ENCODE assay signal across 10 mouse cellular contexts in the genomic region with DNA sequence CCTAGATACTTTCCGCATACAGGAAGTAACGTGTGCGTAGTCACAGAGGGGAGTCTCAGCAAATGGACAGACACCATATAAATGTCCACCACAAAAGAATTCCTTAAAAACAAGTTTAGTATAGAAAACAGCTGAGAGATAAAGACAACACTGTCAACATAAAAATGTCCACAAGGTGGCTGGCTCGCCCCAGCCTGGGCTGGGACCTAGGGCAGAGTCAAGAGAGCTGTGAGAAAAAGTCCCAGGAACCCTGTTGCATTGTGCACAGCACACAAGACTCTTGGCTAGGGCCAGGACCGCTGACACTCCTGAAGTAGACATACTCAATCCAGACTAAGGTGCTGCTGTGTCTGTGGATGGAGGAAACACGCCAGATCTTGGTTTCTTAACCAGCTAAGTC. TPM values are rescaled to one million over a fixed set of nuclear protein-coding genes. Genes with fewer than 3 reads are reported as not detected.
DNase-seq lines count a peak whose midpoint lies in the region; ATAC-seq and TF ChIP-seq lines count a peak whose summit lies in the region.
"Had no signal": no experiment of that assay in that cellular context is flagged by ENCODE, and none has a peak within 500 bp of the region (broad histone marks: within the 10 kb centered on the region; RNA-seq: fewer than 3 reads in every experiment).

No protein-coding gene starts in this region.

- no peaks in the 10 kb centered on the region for H3K9me3 ChIP-seq in liver, embryonic 12.5 days (replicated peaks)
- H3K9me3 ChIP-seq in hindbrain, embryonic 13.5 days, result no peaks in the 10 kb centered on the region
- no peaks in the 10 kb centered on the region for H3K9me3 ChIP-seq in liver, embryonic 14.5 days (ENCODE audit: control insufficient read depth, low read length)
- H3K9me3 ChIP-seq in stomach, embryonic 16.5 days (replicated peaks; ENCODE audit: control insufficient read depth, low read length), result no peaks in the 10 kb centered on the region
- H3K9me3 ChIP-seq: embryonic facial prominence, embryonic 15.5 days had no signal

- TF ChIP-seq POLR2A in bone marrow, adult 2 months (IDR thresholded peaks at IDR 0.05; ENCODE audit: borderline replicate concordance, control insufficient read depth, low read depth, low read length), result no peak

- peaks cover 12% of the 10 kb centered on the region for H3K36me3 ChIP-seq in liver, embryonic 12.5 days
- peaks cover 8% of the 10 kb centered on the region for H3K36me3 ChIP-seq in hindbrain, embryonic 13.5 days
- H3K36me3 ChIP-seq in liver, embryonic 14.5 days (replicated peaks; ENCODE audit: control insufficient read depth, insufficient read depth, low read depth), result no peaks in the 10 kb centered on the region
- H3K36me3 ChIP-seq in stomach, embryonic 16.5 days (ENCODE audit: control insufficient read depth, insufficient read depth, low read length), result no peaks in the 10 kb centered on the region

- H3K4me2 ChIP-seq in liver, embryonic 12.5 days, result no peak overlapping the region
- no peak overlapping the region for H3K4me2 ChIP-seq in hindbrain, embryonic 13.5 days
- no peak overlapping the region for H3K4me2 ChIP-seq in liver, embryonic 14.5 days (ENCODE audit: low read depth)
- H3K4me2 ChIP-seq in stomach, embryonic 16.5 days (ENCODE audit: low read depth, low read length), result no peak overlapping the region
- H3K4me2 ChIP-seq: embryonic facial prominence, embryonic 15.5 days had no signal

- DNase-seq in liver, result peak; percentile 9
- DNase-seq in liver, embryonic 14.5 days (ENCODE audit: low read depth in 3 of 3, low spot score in 3 of 3), result no peak
- no peak for DNase-seq in frontal cortex, postnatal 25 days (ENCODE audit: low spot score in 2 of 2)
- DNase-seq in frontal cortex, postnatal 14 days (ENCODE audit: low spot score in 2 of 2), result no peak

- no peaks in the 10 kb centered on the region for H3K27me3 ChIP-seq in liver, embryonic 12.5 days (replicated peaks)
- no peaks in the 10 kb centered on the region for H3K27me3 ChIP-seq in hindbrain, embryonic 13.5 days
- H3K27me3 ChIP-seq in liver, embryonic 14.5 days (ENCODE audit: control insufficient read depth, insufficient read depth, low read length), result no peaks in the 10 kb centered on the region
- no peaks in the 10 kb centered on the region for H3K27me3 ChIP-seq in stomach, embryonic 16.5 days (ENCODE audit: control insufficient read depth, insufficient read depth, low read length)
- H3K27me3 ChIP-seq: embryonic facial prominence, embryonic 15.5 days had no signal

- ATAC-seq in liver, embryonic 12.5 days, result no peak
- ATAC-seq in hindbrain, embryonic 13.5 days (ENCODE audit: low FRiP score), result peak; percentile 53
- ATAC-seq in liver, embryonic 14.5 days (ENCODE audit: insufficient read depth), result no peak
- peak; percentile 61; the same call in 1 of the 2 replicates for ATAC-seq in stomach, embryonic 16.5 days (ENCODE audit: insufficient read depth, low FRiP score)

- 0 out of 2 replicates have a peak, but pooled peaks have one; percentile 5 for TF ChIP-seq CTCF in bone marrow, adult 2 months (IDR thresholded peaks at IDR 0.05; ENCODE audit: control insufficient read depth, insufficient read depth, low read length)
- TF ChIP-seq CTCF in liver, embryonic 14.5 days (IDR thresholded peaks at IDR 0.05; ENCODE audit: low read depth), result peak; percentile 46

- TF ChIP-seq EP300 in liver, embryonic 14.5 days (IDR thresholded peaks at IDR 0.05; ENCODE audit: low read depth), result no peak

- no peak overlapping the region for H3K4me3 ChIP-seq in liver, embryonic 12.5 days
- no peak overlapping the region for H3K4me3 ChIP-seq in bone marrow, adult 2 months (replicated peaks; ENCODE audit: control insufficient read depth, low read depth, low read length)
- no peak overlapping the region for H3K4me3 ChIP-seq in hindbrain, embryonic 13.5 days
- no peak overlapping the region for H3K4me3 ChIP-seq in liver, embryonic 14.5 days (ENCODE audit: insufficient read depth in 1 of 2, low read depth in 2 of 2, low read length in 2 of 2)
- no peak overlapping the region for H3K4me3 ChIP-seq in stomach, embryonic 16.5 days (replicated peaks; ENCODE audit: low read length)
- H3K4me3 ChIP-seq: embryonic facial prominence, embryonic 15.5 days had no signal

- no peaks in the 10 kb centered on the region for H3K4me1 ChIP-seq in liver, embryonic 12.5 days
- H3K4me1 ChIP-seq in bone marrow, adult 2 months (ENCODE audit: control insufficient read depth, insufficient read depth, low read length), result peaks cover 1% of the 10 kb centered on the region
- H3K4me1 ChIP-seq in hindbrain, embryonic 13.5 days (replicated peaks), result no peaks in the 10 kb centered on the region
- no peaks in the 10 kb centered on the region for H3K4me1 ChIP-seq in liver, embryonic 14.5 days (replicated peaks; ENCODE audit: control insufficient read depth in 2 of 2, insufficient read depth in 2 of 2, low read length in 1 of 2)
- no peaks in the 10 kb centered on the region for H3K4me1 ChIP-seq in stomach, embryonic 16.5 days (ENCODE audit: control insufficient read depth, insufficient read depth, low read length)
- H3K4me1 ChIP-seq: embryonic facial prominence, embryonic 15.5 days had no signal

- no peak overlapping the region for H3K9ac ChIP-seq in liver, embryonic 12.5 days
- no peak overlapping the region for H3K9ac ChIP-seq in hindbrain, embryonic 13.5 days
- H3K9ac ChIP-seq in liver, embryonic 14.5 days (replicated peaks), result no peak overlapping the region
- H3K9ac ChIP-seq in stomach, embryonic 16.5 days (ENCODE audit: low read length), result no peak overlapping the region
- H3K9ac ChIP-seq: embryonic facial prominence, embryonic 15.5 days had no signal

- no peak overlapping the region for H3K27ac ChIP-seq in liver, embryonic 12.5 days
- H3K27ac ChIP-seq in bone marrow, adult 2 months (ENCODE audit: control insufficient read depth, insufficient read depth, low read depth, low read length, poor library complexity), result no peak overlapping the region
- H3K27ac ChIP-seq in hindbrain, embryonic 13.5 days, result no peak overlapping the region
- no peak overlapping the region for H3K27ac ChIP-seq in liver, embryonic 14.5 days
- no peak overlapping the region for H3K27ac ChIP-seq in stomach, embryonic 16.5 days (ENCODE audit: low read length)
- H3K27ac ChIP-seq: embryonic facial prominence, embryonic 15.5 days; macrophage had no signal

- 83% methylated on average over 6 of the region's 6 CpGs for WGBS in liver, embryonic 12.5 days (ENCODE audit: insufficient replicate concordance)
- WGBS in bone marrow, adult 2 months, result 83% methylated on average over 6 of the region's 6 CpGs
- WGBS in hindbrain, embryonic 13.5 days, result 80% methylated on average over 6 of the region's 6 CpGs
- WGBS in liver, embryonic 14.5 days (ENCODE audit: insufficient replicate concordance), result 77% methylated on average over 6 of the region's 6 CpGs
- WGBS in stomach, embryonic 16.5 days, result 75% methylated on average over 6 of the region's 6 CpGs

RNA-seq across cellular contexts. Expression of gene Cckar, which starts 49.6 kb away (rescaled TPM):
- 0.08 and 0.12 TPM in 2 replicates for polyA plus RNA-seq in liver, embryonic 12.5 days (2016; fragmentation: Nextera tagmentation; extraction: Ambion mirVana)
- polyA plus RNA-seq in bone marrow, adult 2 months (2011; ENCODE audit: insufficient read depth, insufficient read length, low replicate concordance, missing spikeins), result not detected in 2 replicates
- polyA plus RNA-seq in hindbrain, embryonic 13.5 days (2015; fragmentation: Nextera tagmentation; extraction: Ambion mirVana), result 1.9 and 2.6 TPM in 2 replicates
- polyA plus RNA-seq in liver, embryonic 14.5 days (2012; rRNA removed), result 0.09 and 0.10 TPM in 2 replicates
- polyA plus RNA-seq in liver, embryonic 14.5 days (2014; fragmentation: Nextera tagmentation; extraction: Ambion mirVana), result 0.08 TPM in 1 of 2 replicates, not detected in the other
- 79.0 and 80.3 TPM in 2 replicates for polyA plus RNA-seq in stomach, embryonic 16.5 days (2015; fragmentation: Nextera tagmentation; extraction: Ambion mirVana)
- polyA plus RNA-seq: macrophage had no signal

Comparison
In these comparisons a context has a peak if more than half of its experiments do, and no peak if none do; other contexts are left out.
1. ATAC-seq: peak in hindbrain, embryonic 13.5 days (single experiment) and stomach, embryonic 16.5 days (single experiment); none in liver, embryonic 12.5 days (single experiment) and liver, embryonic 14.5 days (single experiment).
2. RNA of gene Cckar, which starts 49.6 kb away (polyA plus RNA-seq): 79.0 to 80.3 TPM in stomach, embryonic 16.5 days; 1.9 to 2.6 TPM in hindbrain, embryonic 13.5 days, not detected in bone marrow, adult 2 months, 0.08 to 0.12 TPM in liver, embryonic 12.5 days and 0.08 to 0.10 TPM in liver, embryonic 14.5 days; every median in the first group is over 10 times any median in the second.